Mouse (Mus musculus): ENCODE results near the gene Gm3435.
"Not testable (repeated sequence)": the region's sequence is repeated elsewhere in the genome, so short reads cannot be mapped to it uniquely, and the experiment has no call there.

Gm3435 gene

GRCm38 (mm10) chr17:15009706-15010413 is at the start of gene Gm3435:
TSS of gene Gm3435 (plus strand) at chr17:15010176.
- not testable (repeated sequence) for DNase-seq (ENCODE audit: low read depth, low spot score)

- DNase-seq (ENCODE audit: low read depth, low spot score) = no peak
These were observed 49.5 kb upstream of the Gm3435 start for GRCm38 (mm10) chr17:14960520-14960919.

- DNase-seq (ENCODE audit: low read depth, low spot score) = not testable (repeated sequence)
These were observed 48.9 kb upstream of the Gm3435 start, which contains the start of gene Phf10 for GRCm38 (mm10) chr17:14960951-14961556. TSS of gene Phf10 (minus strand) at chr17:14961273.

GRCm38 (mm10) chr17:14961557-14962154 is 48.3 kb upstream of the Gm3435 start:
- not testable (repeated sequence) for DNase-seq (ENCODE audit: low read depth, low spot score)

GRCm38 (mm10) chr17:14968373-14968913 is 41.5 kb upstream of the Gm3435 start:
- not testable (repeated sequence) for DNase-seq (ENCODE audit: low read depth, low spot score)

- not testable (repeated sequence) for DNase-seq (ENCODE audit: low read depth, low spot score)
These were observed 32.1 kb upstream of the Gm3435 start for GRCm38 (mm10) chr17:14977718-14978361.

- not testable (repeated sequence) for DNase-seq (ENCODE audit: low read depth, low spot score)
These were observed 31.5 kb upstream of the Gm3435 start, which contains the start of the genes 9030025P20Rik and Gm3417 for GRCm38 (mm10) chr17:14978362-14979038. TSS of gene 9030025P20Rik (plus strand) at chr17:14978468. TSS of gene Gm3417 (minus strand) at chr17:14978790.

- not testable (repeated sequence) for DNase-seq (ENCODE audit: low read depth, low spot score)
These were observed 19.8 kb upstream of the Gm3435 start for GRCm38 (mm10) chr17:14990116-14990702.

- DNase-seq (ENCODE audit: low read depth, low spot score) = not testable (repeated sequence)
These were observed 17.3 kb upstream of the Gm3435 start for GRCm38 (mm10) chr17:14992522-14993138.

- not testable (repeated sequence) for DNase-seq (ENCODE audit: low read depth, low spot score)
These were observed 16.7 kb upstream of the Gm3435 start for GRCm38 (mm10) chr17:14993139-14993832.

GRCm38 (mm10) chr17:14994140-14994539 is 15.8 kb upstream of the Gm3435 start:
- DNase-seq (ENCODE audit: low read depth, low spot score) = not testable (repeated sequence)

- not testable (repeated sequence) for DNase-seq (ENCODE audit: low read depth, low spot score)
These were observed 9.9 kb upstream of the Gm3435 start for GRCm38 (mm10) chr17:15000047-15000446.

GRCm38 (mm10) chr17:15009088-15009487 is 888 bp upstream of the Gm3435 start:
- DNase-seq (ENCODE audit: low read depth, low spot score) = not testable (repeated sequence)

- not testable (repeated sequence) for DNase-seq (ENCODE audit: low read depth, low spot score)
These were observed 11.7 kb downstream of the Gm3435 start for GRCm38 (mm10) chr17:15021503-15022220.

GRCm38 (mm10) chr17:15023878-15024492 is 14.0 kb downstream of the Gm3435 start:
- not testable (repeated sequence) for DNase-seq (ENCODE audit: low read depth, low spot score)

- not testable (repeated sequence) for DNase-seq (ENCODE audit: low read depth, low spot score)
These were observed 14.7 kb downstream of the Gm3435 start for GRCm38 (mm10) chr17:15024502-15025193.

GRCm38 (mm10) chr17:15025513-15025912 is 15.5 kb downstream of the Gm3435 start:
- DNase-seq (ENCODE audit: low read depth, low spot score) = not testable (repeated sequence)

GRCm38 (mm10) chr17:15031414-15031813 is 21.4 kb downstream of the Gm3435 start:
- not testable (repeated sequence) for DNase-seq (ENCODE audit: low read depth, low spot score)
